Mouse (Mus musculus) kidney, postnatal 0 days (tissue): ENCODE data around the gene Stim2. TPM values are rescaled to one million over a fixed set of nuclear protein-coding genes. Genes with fewer than 3 reads are reported as not detected.
A peak's percentile ranks its signal among the peaks of the same experiment; 100 is the strongest.

Experiments
- ATAC-seq: fragments of 200-750 bp; cut with Nextera tagmentation; replicated peaks from 2 replicates; pipeline ENCODE4 v1.8.0; 2017; ENCODE audit warnings: low read depth, moderate number of reproducible peaks, moderate TSS enrichment, moderate library complexity; ENCODE audit not compliant: low FRiP score
- DNase-seq: peaks from one replicate; pipeline ENCODE4 v3.0.0-alpha.2; 2016; ENCODE audit warnings: low spot score
- H3K27ac ChIP-seq: fragments of 300-500 bp; sonication (generic); 2 replicates; pipeline ENCODE4 v1.5.1; 2014; ENCODE audit warnings: mild to moderate bottlenecking
- H3K27me3 ChIP-seq: fragments of 300-500 bp; sonication (generic); 2 replicates; pipeline ENCODE4 v1.6.1; 2014; ENCODE audit warnings: low read length, mixed read lengths; ENCODE audit not compliant: insufficient read depth
- H3K36me3 ChIP-seq: fragments of 300-500 bp; sonication (generic); 2 replicates; pipeline ENCODE4 v1.6.1; 2014; ENCODE audit warnings: low read length, mixed read lengths; ENCODE audit not compliant: insufficient read depth
- H3K4me1 ChIP-seq: fragments of 300-500 bp; sonication (generic); replicated peaks from 2 replicates; pipeline ENCODE4 v1.6.1; 2014; ENCODE audit warnings: antibody characterized with exemption, low read length, mixed read lengths; ENCODE audit not compliant: insufficient read depth
- H3K4me2 ChIP-seq: fragments of 300-500 bp; sonication (generic); 2 replicates; pipeline ENCODE4 v1.6.1; 2014; ENCODE audit warnings: mild to moderate bottlenecking, low read length, moderate library complexity, mixed read lengths
- H3K4me3 ChIP-seq: fragments of 300-500 bp; sonication (generic); replicated peaks from 2 replicates; pipeline ENCODE4 v1.5.1; 2014; ENCODE audit warnings: low read depth, low read length
- H3K9ac ChIP-seq: fragments of 300-500 bp; sonication (generic); 2 replicates; pipeline ENCODE4 v1.6.1; 2014; ENCODE audit warnings: low read depth, low read length
- H3K9me3 ChIP-seq: fragments of 300-500 bp; sonication (generic); replicated peaks from 2 replicates; pipeline ENCODE4 v1.6.1; 2016; ENCODE audit warnings: low read length, inconsistent platforms, mixed read lengths
- CTCF ChIP-seq: IDR thresholded peaks from 2 replicates; pipeline ENCODE4 v1.5.1; 2016; ENCODE audit warnings: antibody characterized with exemption, low read depth, mild to moderate bottlenecking, moderate library complexity
- WGBS: fragments of 180-500 bp; shearing (Covaris S2); extraction: QIAGEN DNeasy Blood & Tissue Kit; methylation state at CpG from one replicate; pipeline ENCODE4 v1.1.7; 2014; 5-methylcytosine and 5-hydroxymethylcytosine counted together
- polyA plus RNA-seq: library from polyadenylated mRNA; unstranded; fragments of >200 nt; fragmentation: Nextera tagmentation; extraction: Ambion mirVana; gene quantifications from 2 replicates; pipeline ENCODE4 v1.2.1, GENCODE M21; 2015

Stim2 gene
- polyA plus RNA-seq, 1 experiment from 2014 or later: 21.4 TPM

DNA sequence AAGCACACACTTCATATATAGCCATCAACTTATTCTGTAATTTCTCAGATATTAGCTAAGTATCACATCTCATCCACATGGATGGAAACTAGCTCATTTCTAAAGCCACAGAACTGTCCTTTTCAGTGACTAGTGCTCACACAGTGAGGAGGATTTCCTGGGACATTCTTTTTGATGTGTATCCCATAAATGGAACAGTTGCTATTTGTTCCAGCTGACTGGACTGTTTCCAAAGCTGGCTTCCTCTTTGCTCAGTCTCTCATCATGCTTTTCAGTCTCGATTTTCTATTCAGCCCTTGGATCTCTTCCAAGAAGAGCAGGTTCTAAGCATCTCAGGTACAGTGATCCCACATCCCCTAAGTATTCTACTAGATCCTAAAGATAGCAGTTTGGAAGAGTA is 75.0 kb downstream of the Stim2 start:
- Histone ChIP-seq H3K4me1 (peaks cover 7% of the 10 kb centered on the region; the same call in 1 of the 2 replicates), H3K4me2 (no peak overlapping the region), H3K27ac (peak overlapping the region; percentile 26; the same call in 1 of the 2 replicates), H3K4me3 (no peak overlapping the region), H3K27me3 (no peaks in the 10 kb centered on the region), H3K9ac (no peak overlapping the region), H3K9me3 (no peaks in the 10 kb centered on the region), H3K36me3 (no peaks in the 10 kb centered on the region)
- WGBS: 0% methylated on average over 1 of the region's 1 CpGs
- ATAC-seq (no peak), DNase-seq (peak; percentile 47)
- no peak for TF ChIP-seq CTCF

DNA sequence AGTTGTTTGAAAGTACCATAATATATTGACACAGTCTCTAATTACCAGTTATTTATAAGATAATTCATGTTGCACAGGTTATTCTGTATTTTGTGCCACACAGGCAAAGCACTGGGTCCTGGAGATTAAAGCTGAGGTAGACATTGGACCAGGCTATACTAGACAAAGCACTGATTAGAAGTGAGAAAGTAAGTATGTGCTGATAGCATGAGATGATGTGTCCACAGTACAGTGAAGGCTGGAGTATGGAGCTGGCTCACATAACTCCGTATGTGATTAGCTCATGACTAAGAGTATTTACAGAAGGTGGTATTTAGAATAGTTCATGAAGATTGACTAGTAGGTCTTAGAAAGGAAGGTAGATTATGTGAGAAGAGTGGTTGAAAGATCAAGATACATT is 81.7 kb downstream of the Stim2 start:
- no peak for TF ChIP-seq CTCF
- Histone ChIP-seq H3K4me2 (no peak overlapping the region), H3K36me3 (no peaks in the 10 kb centered on the region), H3K4me1 (no peaks in the 10 kb centered on the region), H3K9ac (no peak overlapping the region), H3K9me3 (no peaks in the 10 kb centered on the region), H3K27ac (no peak overlapping the region), H3K4me3 (no peak overlapping the region), H3K27me3 (no peaks in the 10 kb centered on the region)
- DNase-seq: no peak
- ATAC-seq: no peak
- WGBS: 94% methylated on average over 1 of the region's 1 CpGs

DNA sequence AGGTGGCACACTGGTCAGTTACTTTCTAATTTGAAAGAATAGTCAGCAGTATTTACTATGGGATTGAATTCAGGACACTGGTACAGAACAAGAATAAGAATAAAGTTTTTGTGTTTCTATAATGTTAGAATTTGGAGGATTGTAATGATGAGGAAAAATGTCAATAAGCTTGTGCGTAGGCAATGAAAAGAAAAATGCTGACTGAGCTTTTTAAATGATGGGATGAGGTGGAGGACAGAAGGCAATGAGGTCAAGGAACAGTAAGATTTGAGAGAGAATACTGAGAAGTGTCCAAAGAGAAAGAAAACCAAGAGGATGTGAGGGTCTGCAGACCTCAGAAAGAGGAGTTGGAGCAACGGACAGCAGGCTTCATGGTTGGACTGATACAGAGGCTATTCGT is 89.6 kb downstream of the Stim2 start:
- TF ChIP-seq CTCF: no peak
- 75% methylated on average over 3 of the region's 3 CpGs for WGBS
- no peak for ATAC-seq
- Histone ChIP-seq H3K4me3 (no peak overlapping the region), H3K9me3 (no peaks in the 10 kb centered on the region), H3K27me3 (no peaks in the 10 kb centered on the region), H3K4me1 (no peaks in the 10 kb centered on the region), H3K27ac (no peak overlapping the region), H3K4me2 (no peak overlapping the region), H3K9ac (no peak overlapping the region), H3K36me3 (no peaks in the 10 kb centered on the region)
- no peak for DNase-seq

DNA sequence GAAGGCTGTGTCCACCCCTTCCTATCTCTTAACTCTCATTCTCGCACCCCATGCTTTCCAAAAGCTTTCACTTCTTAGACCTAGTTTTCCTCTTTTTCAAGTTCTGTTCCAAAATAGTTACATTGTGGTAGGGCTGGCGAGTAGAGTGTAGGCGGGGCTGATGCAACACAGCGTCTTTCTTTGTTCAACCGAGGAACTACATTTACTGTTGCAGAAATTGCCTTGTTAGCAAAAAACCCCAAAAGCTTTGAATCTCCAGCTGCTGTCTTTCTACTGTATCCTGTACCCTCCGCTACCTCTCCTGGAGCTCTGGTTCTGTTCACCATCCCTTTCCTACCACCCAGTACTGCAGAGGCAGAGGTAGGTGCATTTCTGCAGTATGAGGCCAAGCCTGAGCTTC is 99.9 kb downstream of the Stim2 start:
- no peak overlapping the region for H3K27ac ChIP-seq

DNA sequence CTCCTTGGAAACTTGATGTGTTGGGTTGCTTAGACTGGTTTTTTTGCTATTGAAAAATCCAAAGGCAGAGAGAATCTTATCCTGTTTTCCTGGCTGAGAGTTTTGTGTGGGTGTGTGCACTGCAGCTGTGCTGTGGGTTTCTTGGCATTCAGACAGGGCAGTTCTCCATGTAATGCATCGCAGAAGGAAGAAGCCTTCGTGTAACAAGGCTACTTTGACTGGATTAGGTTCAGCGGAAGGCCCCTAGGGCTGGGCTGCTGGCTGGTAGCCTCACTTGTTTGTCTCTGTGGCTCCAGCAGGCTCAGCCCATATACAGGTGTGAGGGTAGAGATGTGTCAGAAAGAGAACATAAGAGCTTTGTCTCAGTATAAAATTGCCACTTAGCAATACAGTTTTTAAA is 102.6 kb downstream of the Stim2 start:
- ATAC-seq (no peak), DNase-seq (peak; percentile 65)
- H3K4me3 ChIP-seq: no peak overlapping the region
- H3K9me3 ChIP-seq: no peaks in the 10 kb centered on the region
- no peak overlapping the region for H3K27ac ChIP-seq
- H3K27me3 ChIP-seq: no peaks in the 10 kb centered on the region
- peaks cover 7% of the 10 kb centered on the region; the same call in 1 of the 2 replicates for H3K36me3 ChIP-seq
- no peak overlapping the region for H3K9ac ChIP-seq
- WGBS: 21% methylated on average over 3 of the region's 3 CpGs
- H3K4me1 ChIP-seq: 0 out of 2 replicates have a peak, but pooled peaks cover 13% of the 10 kb centered on the region
- H3K4me2 ChIP-seq: no peak overlapping the region
- TF ChIP-seq CTCF: no peak

More for the DNA sequence above, 99.9 kb downstream of the Stim2 start:
- no peak overlapping the region for H3K4me2 ChIP-seq
- ATAC-seq (no peak), DNase-seq (no peak)
- no peak for TF ChIP-seq CTCF
- no peak overlapping the region for H3K9ac ChIP-seq
- WGBS: 63% methylated on average over 6 of the region's 6 CpGs
- H3K4me1 ChIP-seq: 0 out of 2 replicates have a peak, but pooled peaks cover 13% of the 10 kb centered on the region
- no peaks in the 10 kb centered on the region for H3K9me3 ChIP-seq
- H3K27me3 ChIP-seq: no peaks in the 10 kb centered on the region
- H3K4me3 ChIP-seq: no peak overlapping the region
- H3K36me3 ChIP-seq: no peaks in the 10 kb centered on the region

DNA sequence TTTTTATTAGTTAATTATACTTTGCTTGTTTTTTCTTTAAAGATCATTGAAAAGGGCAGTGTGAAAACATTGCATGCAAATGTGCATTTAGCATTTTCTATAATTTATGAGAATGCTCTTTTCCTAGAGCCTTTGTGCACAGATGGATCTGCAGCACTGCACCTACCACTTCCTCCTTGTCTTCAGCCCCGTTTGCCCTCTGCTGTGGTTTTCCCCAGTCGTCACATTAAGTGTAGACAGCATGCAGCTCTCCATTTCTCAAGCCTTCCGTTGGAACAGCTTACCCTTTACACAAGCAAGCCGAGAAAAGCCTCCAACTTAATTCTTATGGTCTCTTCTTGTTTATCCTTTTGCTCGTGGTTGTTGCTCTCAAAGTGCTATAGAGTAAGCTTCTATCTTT is 103.0 kb downstream of the Stim2 start:
- Histone ChIP-seq H3K4me1 (0 out of 2 replicates have a peak, but pooled peaks cover 13% of the 10 kb centered on the region), H3K36me3 (peaks cover 7% of the 10 kb centered on the region; the same call in 1 of the 2 replicates), H3K4me3 (no peak overlapping the region), H3K9ac (no peak overlapping the region), H3K9me3 (no peaks in the 10 kb centered on the region), H3K27me3 (no peaks in the 10 kb centered on the region), H3K4me2 (no peak overlapping the region), H3K27ac (no peak overlapping the region)
- no peak for TF ChIP-seq CTCF
- ATAC-seq (no peak), DNase-seq (no peak)
- 55% methylated on average over 5 of the region's 5 CpGs for WGBS

DNA sequence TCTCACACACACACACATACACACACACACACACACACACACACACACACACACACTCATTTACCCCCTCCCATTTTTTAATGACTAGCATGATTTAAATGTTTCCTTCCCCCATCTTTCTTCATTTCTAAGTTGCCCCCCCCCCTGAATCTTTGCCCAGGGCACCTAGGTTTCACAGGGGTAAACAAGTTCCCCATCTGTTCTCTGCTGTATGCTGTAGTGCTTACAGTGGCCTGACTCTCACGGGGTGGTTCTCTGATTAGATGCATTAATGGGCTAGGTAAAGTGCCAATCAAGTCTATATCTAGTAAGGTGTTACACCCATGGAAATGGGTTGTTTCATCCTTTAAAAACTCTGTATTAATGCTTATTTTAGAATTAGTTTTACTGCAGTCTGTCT is 103.7 kb downstream of the Stim2 start:
- H3K4me1 ChIP-seq: 0 out of 2 replicates have a peak, but pooled peaks cover 13% of the 10 kb centered on the region
- H3K27me3 ChIP-seq: no peaks in the 10 kb centered on the region
- H3K4me3 ChIP-seq: no peak overlapping the region
- TF ChIP-seq CTCF: no peak
- peaks cover 7% of the 10 kb centered on the region; the same call in 1 of the 2 replicates for H3K36me3 ChIP-seq
- no peak overlapping the region for H3K27ac ChIP-seq
- no peaks in the 10 kb centered on the region for H3K9me3 ChIP-seq
- H3K9ac ChIP-seq: no peak overlapping the region
- ATAC-seq (no peak), DNase-seq (no peak)
- H3K4me2 ChIP-seq: no peak overlapping the region
- WGBS: 64% methylated on average over 1 of the region's 1 CpGs
